Mouse (Mus musculus) embryonic facial prominence, embryonic 12.5 days (tissue): Measurements from ENCODE around the gene Zfp827. TPM values are rescaled to one million over a fixed set of nuclear protein-coding genes. Genes with fewer than 3 reads are reported as not detected.

Experiments
- ATAC-seq: fragments of 200-750 bp; cut with Nextera tagmentation; 2 replicates; pipeline ENCODE4 v1.8.0; 2017; ENCODE audit not compliant: insufficient number of reproducible peaks, insufficient read depth, low FRiP score, low TSS enrichment
- H3K27ac ChIP-seq: fragments of 300-500 bp; sonication (generic); 2 replicates; pipeline ENCODE4 v1.5.1; 2016; ENCODE audit warnings: mild to moderate bottlenecking
- H3K27me3 ChIP-seq: fragments of 300-500 bp; sonication (generic); 2 replicates; pipeline ENCODE4 v1.6.1; 2016; ENCODE audit warnings: mild to moderate bottlenecking, moderate library complexity
- H3K36me3 ChIP-seq: fragments of 300-500 bp; sonication (generic); 2 replicates; pipeline ENCODE4 v1.6.1; 2016; ENCODE audit warnings: mild to moderate bottlenecking
- H3K4me1 ChIP-seq: fragments of 300-500 bp; sonication (generic); 2 replicates; pipeline ENCODE4 v1.6.1; 2016
- H3K4me2 ChIP-seq: fragments of 300-500 bp; sonication (generic); replicated peaks from 2 replicates; pipeline ENCODE4 v1.6.1; 2016; ENCODE audit warnings: mild to moderate bottlenecking, moderate library complexity
- H3K4me3 ChIP-seq: fragments of 300-500 bp; sonication (generic); 2 replicates; pipeline ENCODE4 v1.5.1; 2016; ENCODE audit warnings: mild to moderate bottlenecking
- H3K9ac ChIP-seq: fragments of 300-500 bp; sonication (generic); 2 replicates; pipeline ENCODE4 v1.6.1; 2016; ENCODE audit warnings: mild to moderate bottlenecking, moderate library complexity
- H3K9me3 ChIP-seq: fragments of 300-500 bp; sonication (generic); 2 replicates; pipeline ENCODE4 v1.6.1; 2016; ENCODE audit warnings: mild to moderate bottlenecking, moderate library complexity
- WGBS: fragments of 180-500 bp; shearing (Covaris S2); methylation state at CpG from one replicate; pipeline ENCODE4 v1.1.7; 2016; 5-methylcytosine and 5-hydroxymethylcytosine counted together
- polyA plus RNA-seq: library from polyadenylated mRNA; unstranded; fragments of >200 nt; fragmentation: Nextera tagmentation; extraction: Ambion mirVana; gene quantifications from 2 replicates; pipeline ENCODE4 v1.2.1, GENCODE M21; 2016

Gene Zfp827
- polyA plus RNA-seq: 13.8 and 15.0 TPM in 2 replicates

- no peaks in the 10 kb centered on the region for H3K27me3 ChIP-seq
- H3K27ac ChIP-seq: peak within 1 kb of the TSS; percentile 100
- peak within 1 kb of the TSS; percentile 100 for H3K9ac ChIP-seq
- under 1% methylated on average over 32 of the region's 32 CpGs for WGBS
- peak; percentile 48 for ATAC-seq
- peak within 1 kb of the TSS; percentile 77 for H3K4me2 ChIP-seq
- H3K4me3 ChIP-seq: peak within 1 kb of the TSS; percentile 92
- H3K9me3 ChIP-seq: no peaks in the 10 kb centered on the region
- no peaks in the 10 kb centered on the region for H3K36me3 ChIP-seq
- peaks cover 19% of the 10 kb centered on the region for H3K4me1 ChIP-seq
Measured at GRCm38 (mm10) chr8:79027977-79028487, at the start of gene Zfp827. TSS of gene Zfp827 (plus strand) at chr8:79028437.

GRCm38 (mm10) chr8:79004341-79004740 lies 23.9 kb upstream of the Zfp827 start:
- no peak overlapping the region for H3K27ac ChIP-seq
- no peak for ATAC-seq
- no peaks in the 10 kb centered on the region for H3K27me3 ChIP-seq
- no peaks in the 10 kb centered on the region for H3K9me3 ChIP-seq
- H3K36me3 ChIP-seq: no peaks in the 10 kb centered on the region
- no peak overlapping the region for H3K4me2 ChIP-seq
- no peak overlapping the region for H3K4me3 ChIP-seq
- no peaks in the 10 kb centered on the region for H3K4me1 ChIP-seq
- H3K9ac ChIP-seq: no peak overlapping the region

- ATAC-seq: no peak
- H3K4me2 ChIP-seq: no peak overlapping the region
- H3K9ac ChIP-seq: no peak overlapping the region
- no peaks in the 10 kb centered on the region for H3K36me3 ChIP-seq
- no peaks in the 10 kb centered on the region for H3K9me3 ChIP-seq
- H3K27ac ChIP-seq: no peak overlapping the region
- 81% methylated on average over 5 of the region's 5 CpGs for WGBS
- H3K4me1 ChIP-seq: no peaks in the 10 kb centered on the region
- no peaks in the 10 kb centered on the region for H3K27me3 ChIP-seq
- no peak overlapping the region for H3K4me3 ChIP-seq
Measured at GRCm38 (mm10) chr8:79015061-79015460, 13.2 kb upstream of the Zfp827 start.

DNA sequence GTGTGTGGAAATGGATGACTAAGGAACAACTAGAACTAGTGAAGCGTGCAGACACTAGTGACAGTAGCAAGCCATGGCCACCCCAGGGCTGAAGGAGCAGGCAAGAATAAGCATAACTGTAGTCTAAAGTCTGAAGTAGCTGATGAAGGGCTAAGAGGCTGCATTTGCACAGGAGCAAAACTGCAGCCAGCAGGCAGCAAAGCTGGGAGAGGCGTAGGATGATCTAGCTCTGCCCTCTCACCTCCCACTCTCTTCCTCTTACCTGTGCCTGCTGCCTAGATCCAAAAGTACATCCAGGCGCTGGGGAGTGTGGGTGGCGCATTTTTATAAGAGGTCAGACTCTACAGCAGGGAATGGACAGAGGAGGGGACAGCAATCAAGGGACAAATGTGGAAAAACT lies 12.2 kb upstream of the Zfp827 start:
- WGBS: 77% methylated on average over 4 of the region's 4 CpGs
- H3K27me3 ChIP-seq: no peaks in the 10 kb centered on the region
- H3K9ac ChIP-seq: no peak overlapping the region
- H3K36me3 ChIP-seq: no peaks in the 10 kb centered on the region
- no peak overlapping the region for H3K27ac ChIP-seq
- no peaks in the 10 kb centered on the region for H3K9me3 ChIP-seq
- no peaks in the 10 kb centered on the region for H3K4me1 ChIP-seq
- ATAC-seq: no peak
- no peak overlapping the region for H3K4me3 ChIP-seq
- H3K4me2 ChIP-seq: no peak overlapping the region

DNA sequence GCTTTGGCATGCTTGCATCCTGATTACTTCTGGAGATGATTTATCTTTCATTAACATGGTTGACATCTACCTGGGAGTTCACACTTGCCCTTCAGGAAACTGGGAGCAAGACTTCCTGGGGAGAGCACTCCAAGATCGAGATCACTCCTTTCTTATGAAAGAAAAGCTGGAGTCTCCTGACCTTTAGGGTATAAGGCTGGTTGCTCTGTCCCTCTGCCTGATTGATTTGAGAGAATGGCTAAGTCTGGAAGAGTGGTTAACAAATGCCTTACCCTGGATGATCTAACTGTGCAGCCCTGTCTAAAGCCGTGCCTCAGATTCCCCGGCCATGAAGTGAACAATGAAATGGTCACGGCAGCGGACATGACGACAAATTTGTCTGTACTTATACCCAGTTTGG lies 11.7 kb upstream of the Zfp827 start:
- H3K9ac ChIP-seq: no peak overlapping the region
- no peak overlapping the region for H3K4me3 ChIP-seq
- no peak overlapping the region for H3K27ac ChIP-seq
- no peaks in the 10 kb centered on the region for H3K4me1 ChIP-seq
- H3K4me2 ChIP-seq: no peak overlapping the region
- no peak for ATAC-seq
- no peaks in the 10 kb centered on the region for H3K36me3 ChIP-seq
- no peaks in the 10 kb centered on the region for H3K27me3 ChIP-seq
- WGBS: 61% methylated on average over 6 of the region's 6 CpGs
- no peaks in the 10 kb centered on the region for H3K9me3 ChIP-seq

DNA sequence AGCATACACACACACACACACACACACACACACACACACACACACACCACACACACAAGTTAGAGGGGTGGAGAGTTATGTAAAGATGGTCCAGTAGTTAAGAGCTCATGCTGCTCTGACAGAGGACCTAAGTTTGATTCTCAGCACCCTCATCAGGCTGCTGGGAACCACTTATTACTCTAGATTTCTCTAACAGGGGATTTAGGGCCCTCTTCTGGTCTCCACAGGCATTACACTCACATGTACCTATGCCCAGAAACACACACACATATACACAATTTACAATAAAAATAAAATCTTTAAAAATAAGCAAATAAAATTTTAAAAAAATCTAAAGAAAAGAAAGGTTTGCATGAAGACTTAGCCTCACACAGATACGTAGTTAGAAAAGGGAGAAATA lies 4.3 kb upstream of the Zfp827 start:
- no peaks in the 10 kb centered on the region for H3K4me1 ChIP-seq
- WGBS: 87% methylated on average over 1 of the region's 1 CpGs
- H3K36me3 ChIP-seq: no peaks in the 10 kb centered on the region
- H3K9ac ChIP-seq: no peak overlapping the region
- no peak overlapping the region for H3K4me3 ChIP-seq
- H3K27me3 ChIP-seq: no peaks in the 10 kb centered on the region
- no peak for ATAC-seq
- no peak overlapping the region for H3K4me2 ChIP-seq
- no peaks in the 10 kb centered on the region for H3K9me3 ChIP-seq
- no peak overlapping the region for H3K27ac ChIP-seq

DNA sequence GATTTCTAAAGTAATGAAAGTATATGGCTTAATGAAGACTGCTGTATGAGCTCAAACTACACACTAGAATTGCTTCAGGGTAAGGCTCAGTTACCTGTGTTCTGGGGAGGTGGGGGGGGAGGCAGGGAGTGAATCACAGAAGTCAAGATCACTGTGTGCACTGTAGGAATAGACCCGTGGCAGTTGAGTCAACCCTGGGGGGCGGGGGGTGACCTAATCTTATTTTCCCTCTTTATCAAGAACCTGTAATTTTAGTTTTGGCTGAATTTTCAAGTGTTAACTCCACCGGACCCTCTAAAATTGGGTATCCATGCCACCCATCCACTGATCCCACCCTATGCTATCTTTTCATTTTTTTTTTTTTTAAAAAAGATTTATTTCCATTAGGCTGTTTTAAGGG lies 918 bp upstream of the Zfp827 start:
- no peak for ATAC-seq
- peak overlapping the region; percentile 8; the same call in 1 of the 2 replicates for H3K27ac ChIP-seq
- no peak overlapping the region for H3K9ac ChIP-seq

DNA sequence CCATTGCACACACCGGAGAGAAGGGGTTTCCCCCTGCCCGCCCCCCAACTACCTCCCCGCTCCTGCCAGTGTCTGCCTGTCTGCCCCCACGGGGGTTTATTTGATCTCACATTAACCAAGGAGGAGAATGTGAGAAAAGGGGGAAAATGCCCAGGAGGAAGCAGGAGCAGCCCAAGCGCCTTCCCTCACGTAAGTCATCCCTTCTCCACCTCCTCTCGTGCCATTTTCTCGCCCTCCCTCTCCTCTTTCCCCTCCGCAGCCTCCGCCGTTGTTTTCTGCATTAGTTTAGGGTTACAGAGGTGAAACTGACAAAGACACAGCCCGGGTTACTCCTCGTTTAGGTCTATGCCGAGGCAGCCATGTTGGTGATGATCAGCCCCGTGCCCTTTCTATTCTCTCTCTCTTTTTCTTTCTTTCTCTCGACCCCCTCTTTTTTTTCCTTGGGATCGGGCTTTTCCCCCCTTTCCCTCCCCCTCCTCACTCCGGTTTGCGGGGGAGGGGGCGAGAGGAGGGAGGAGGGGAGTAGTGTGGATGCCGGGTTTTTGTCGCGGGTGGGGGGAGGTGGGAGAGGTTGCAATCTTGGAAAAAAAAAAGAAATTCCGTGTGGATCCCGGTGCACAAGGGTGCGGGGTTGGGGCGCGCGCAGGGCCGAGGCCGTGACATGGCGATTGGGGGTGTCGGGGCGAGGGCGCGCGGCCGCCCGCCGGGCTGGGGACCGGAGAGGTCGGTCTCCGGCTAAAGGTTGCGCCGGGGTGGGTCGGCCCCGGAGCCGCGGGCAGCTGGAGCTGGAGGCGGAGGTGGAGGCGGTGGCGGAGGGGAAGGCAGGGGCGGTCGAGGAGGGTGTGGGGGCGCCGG lies 531 bp downstream of the Zfp827 start:
- H3K27me3 ChIP-seq: no peaks in the 10 kb centered on the region
- H3K4me2 ChIP-seq: peak overlapping the region; percentile 77
- peak overlapping the region; percentile 92 for H3K4me3 ChIP-seq
- under 1% methylated on average over 52 of the region's 56 CpGs for WGBS
- peak; percentile 19 for ATAC-seq
- no peaks in the 10 kb centered on the region for H3K9me3 ChIP-seq
- H3K4me1 ChIP-seq: peaks cover 26% of the 10 kb centered on the region
- H3K9ac ChIP-seq: peak overlapping the region; percentile 100
- H3K36me3 ChIP-seq: no peaks in the 10 kb centered on the region
- H3K27ac ChIP-seq: peak overlapping the region; percentile 100

More for the DNA sequence above, 918 bp upstream of the Zfp827 start:
- H3K4me1 ChIP-seq: peaks cover 12% of the 10 kb centered on the region
- no peaks in the 10 kb centered on the region for H3K9me3 ChIP-seq
- no peaks in the 10 kb centered on the region for H3K27me3 ChIP-seq
- H3K36me3 ChIP-seq: no peaks in the 10 kb centered on the region
- peak overlapping the region; percentile 77 for H3K4me2 ChIP-seq
- WGBS: 31% methylated on average over 3 of the region's 3 CpGs
- peak overlapping the region; percentile 92 for H3K4me3 ChIP-seq

GRCm38 (mm10) chr8:79029396-79030325 lies 1.4 kb downstream of the Zfp827 start:
- Histone ChIP-seq H3K27me3 (no peaks in the 10 kb centered on the region), H3K9ac (peak overlapping the region; percentile 100), H3K9me3 (no peaks in the 10 kb centered on the region), H3K36me3 (no peaks in the 10 kb centered on the region), H3K4me2 (peak overlapping the region; percentile 77), H3K4me1 (peaks cover 33% of the 10 kb centered on the region), H3K4me3 (peak overlapping the region; percentile 92), H3K27ac (peak overlapping the region; percentile 100)
- ATAC-seq: peak; percentile 79
- under 1% methylated on average over 84 of the region's 99 CpGs for WGBS

DNA sequence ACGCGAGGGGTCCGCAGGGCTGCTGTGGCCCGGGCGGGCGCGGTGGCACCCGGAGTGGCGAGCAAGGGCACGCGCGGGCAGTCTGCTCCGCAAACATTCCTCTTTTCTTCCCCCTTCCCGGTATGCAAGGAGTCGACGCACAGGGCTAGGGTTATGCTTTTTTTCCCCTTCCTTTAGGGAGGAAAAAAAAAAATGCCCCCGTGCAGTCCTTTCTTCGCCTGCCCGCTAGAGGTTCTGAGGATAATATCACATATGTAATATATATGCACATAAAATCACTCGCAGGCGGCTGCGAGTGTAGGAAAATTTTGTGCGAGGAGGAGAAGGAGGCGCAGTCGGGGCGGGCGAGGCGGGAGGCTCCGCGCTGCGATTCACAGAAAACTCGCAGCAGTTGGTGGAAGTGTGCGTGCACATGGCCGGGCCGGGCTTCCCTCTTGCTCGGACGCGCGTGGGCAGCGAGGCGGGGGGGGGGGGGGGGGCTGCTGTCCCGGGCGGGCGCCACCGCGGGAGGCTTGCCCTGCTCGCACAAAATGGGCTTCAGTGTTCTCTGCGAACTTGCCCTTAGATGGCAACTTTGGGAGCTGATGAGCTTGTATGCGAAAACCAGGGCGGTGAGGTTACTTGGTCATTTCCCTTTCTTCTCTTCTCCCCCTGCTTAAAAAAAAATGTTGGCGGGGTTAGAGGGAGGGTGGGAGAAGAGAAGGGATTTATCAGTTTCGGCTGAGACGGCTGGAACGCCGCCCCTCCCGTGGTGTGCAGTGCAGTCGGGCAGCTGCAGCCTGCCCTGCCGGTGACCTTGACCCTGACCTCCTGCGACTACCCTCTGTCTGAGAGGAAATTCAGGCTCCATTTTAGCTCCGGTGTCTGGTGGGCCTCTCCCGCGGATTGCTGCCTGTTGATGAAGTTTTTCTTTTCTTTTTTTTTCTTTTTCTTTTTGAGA lies 2.4 kb downstream of the Zfp827 start:
- H3K9me3 ChIP-seq: no peaks in the 10 kb centered on the region
- H3K4me3 ChIP-seq: peak overlapping the region; percentile 92
- under 1% methylated on average over 53 of the region's 62 CpGs for WGBS
- H3K27me3 ChIP-seq: no peaks in the 10 kb centered on the region
- peak overlapping the region; percentile 77 for H3K4me2 ChIP-seq
- H3K36me3 ChIP-seq: no peaks in the 10 kb centered on the region
- peak; percentile 29; the same call in 1 of the 2 replicates for ATAC-seq
- peaks cover 33% of the 10 kb centered on the region for H3K4me1 ChIP-seq
- H3K9ac ChIP-seq: peak overlapping the region; percentile 100
- H3K27ac ChIP-seq: peak overlapping the region; percentile 100

GRCm38 (mm10) chr8:79037532-79037931 lies 9.3 kb downstream of the Zfp827 start:
- ATAC-seq: no peak
- no peaks in the 10 kb centered on the region for H3K9me3 ChIP-seq
- no peak overlapping the region for H3K9ac ChIP-seq
- H3K36me3 ChIP-seq: peaks cover 7% of the 10 kb centered on the region; the same call in 1 of the 2 replicates
- WGBS: 65% methylated on average over 7 of the region's 7 CpGs
- H3K27ac ChIP-seq: no peak overlapping the region
- no peak overlapping the region for H3K4me3 ChIP-seq
- no peaks in the 10 kb centered on the region for H3K27me3 ChIP-seq
- no peak overlapping the region for H3K4me2 ChIP-seq
- peaks cover 23% of the 10 kb centered on the region for H3K4me1 ChIP-seq
